Mouse (Mus musculus) inflammation-experienced regulatory T-cells (primary cell): Measurements from ENCODE around the gene Gmfb. TPM values are rescaled to one million over a fixed set of nuclear protein-coding genes. Genes with fewer than 3 reads are reported as not detected.

Experiments used
- polyA plus RNA-seq, 2 experiments: library from polyadenylated mRNA; unstranded; fragments of 100-300 nt; shearing (Covaris generic); gene quantifications; one replicate each; pipeline ENCODE4 v1.2.1; 2017

Gene Gmfb
- 10 to 100 TPM; 66.3 to 83.3 TPM for polyA plus RNA-seq

DNA sequence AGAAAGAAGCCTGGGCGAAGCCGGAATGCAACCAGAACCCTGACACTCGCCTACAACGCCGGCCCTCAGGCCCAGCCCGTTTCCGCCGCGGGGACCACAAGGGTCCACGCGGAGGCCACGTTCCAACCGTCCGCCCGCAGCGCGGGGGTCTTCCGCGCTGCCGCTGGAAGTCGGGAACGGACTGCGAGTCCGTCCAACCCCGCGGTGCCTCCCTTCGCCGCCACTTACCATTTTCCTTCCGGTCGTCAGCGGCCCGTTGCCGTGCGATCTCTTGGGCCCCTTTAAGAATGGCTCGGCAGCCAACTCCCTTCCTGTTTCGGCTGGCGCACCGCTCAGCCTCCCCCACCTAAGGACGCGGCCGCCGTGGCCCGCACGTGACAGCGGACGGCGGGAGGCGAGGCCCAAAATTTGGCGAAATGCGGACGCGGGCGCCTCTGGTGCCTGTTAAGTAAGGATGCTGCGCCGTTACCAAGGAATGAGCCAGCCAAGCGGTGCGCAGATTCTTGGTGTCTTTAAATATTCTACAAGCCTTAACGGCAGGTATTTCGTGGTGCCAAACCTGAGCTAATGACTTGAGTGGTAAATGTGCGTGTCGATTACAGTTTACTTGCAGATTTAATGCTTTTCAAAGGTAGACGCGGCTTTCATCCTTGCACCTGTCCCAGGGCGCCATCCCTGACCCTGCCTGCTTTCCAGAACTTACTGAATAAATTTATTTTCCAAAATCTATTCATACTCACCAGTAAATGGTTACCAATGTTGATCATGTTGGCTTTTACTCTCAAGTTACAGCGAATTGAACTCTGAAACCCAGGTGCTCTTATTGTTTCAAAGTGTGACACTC is at the start of gene Gmfb:
Gmfb (minus strand) TSS at position 370 of the 844 bp plus-strand sequence.

GRCm38 (mm10) chr14:46831837-46832333 is 9.8 kb upstream of the Gmfb start, which contains the start of gene Cgrrf1:
Gene Cgrrf1 (plus strand): TSS chr14:46832125.

GRCm38 (mm10) chr14:46787787-46788504 is 34.1 kb downstream of the Gmfb start, which contains the start of gene Cnih1:
Gene Cnih1 (minus strand): TSS chr14:46788411.

GRCm38 (mm10) chr14:46760355-46761029 is 61.5 kb downstream of the Gmfb start, which contains the start of gene Cdkn3:
Gene Cdkn3 (plus strand): TSS chr14:46760541.

Other genes starting within 250 kb of the Gmfb start
- 1 to 10 TPM in 1 of 2 experiments, under 1 TPM in 1; 0.53 to 2.0 TPM for gene Cdkn3, start 61.7 kb downstream of the Gmfb start, polyA plus RNA-seq
- gene Cnih1, start 33.8 kb downstream of the Gmfb start, polyA plus RNA-seq, result 10 to 100 TPM; 68.6 to 75.2 TPM
- gene Cgrrf1, start 9.9 kb upstream of the Gmfb start, polyA plus RNA-seq, result 10 to 100 TPM; 12.5 to 16.4 TPM
- under 1 TPM; 0.12 to 0.42 TPM for gene Samd4, start 60.6 kb upstream of the Gmfb start, polyA plus RNA-seq